9 mouse cellular contexts compared by ENCODE assay signal in the genomic region with DNA sequence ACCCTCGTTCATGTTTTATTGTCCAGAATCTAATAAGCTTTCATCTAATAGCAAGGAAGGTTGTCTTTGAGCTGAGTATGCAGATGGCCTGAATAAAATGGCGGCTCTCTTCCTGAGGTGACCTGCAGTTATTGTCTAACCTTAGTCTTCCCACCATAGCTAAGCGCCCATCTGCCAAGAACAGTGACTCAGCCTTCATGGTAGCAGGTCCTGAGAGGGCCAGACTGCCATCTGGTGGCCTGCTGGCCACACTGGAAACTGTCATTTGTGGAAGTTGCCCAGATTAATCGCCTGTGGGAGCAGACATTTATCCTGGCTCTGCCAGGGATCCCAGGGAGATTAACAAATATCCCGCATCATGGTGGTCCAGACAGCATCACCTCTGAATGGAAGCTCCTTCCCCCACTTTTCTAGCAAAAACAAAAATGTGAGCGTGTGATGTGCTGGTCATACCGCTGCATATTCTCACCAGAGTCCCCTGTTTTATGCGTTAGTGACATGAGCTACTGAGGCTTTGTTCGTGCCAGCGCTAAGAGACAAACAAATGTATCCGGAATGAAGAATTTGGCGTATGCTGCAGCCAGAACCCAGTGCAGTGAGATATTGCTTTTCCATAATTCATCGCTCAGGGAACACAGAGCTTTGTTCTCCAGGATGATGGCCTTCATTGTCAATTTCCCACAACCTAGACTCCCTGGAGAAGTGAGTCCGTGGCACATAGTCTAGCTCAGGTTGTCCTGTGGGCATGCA. TPM values are rescaled to one million over a fixed set of nuclear protein-coding genes. Genes with fewer than 3 reads are reported as not detected.
DNase-seq lines count a peak whose midpoint lies in the region; ATAC-seq lines count a peak whose summit lies in the region.
"Had no signal": no experiment of that assay in that cellular context is flagged by ENCODE, and none has a peak within 500 bp of the region (broad histone marks: within the 10 kb centered on the region; RNA-seq: fewer than 3 reads in every experiment).

No protein-coding gene starts in this region.

- WGBS in heart, embryonic 10.5 days: 58% methylated on average over 14 of the region's 14 CpGs
- 58% methylated on average over 14 of the region's 14 CpGs for WGBS in forebrain, embryonic 11.5 days

- ATAC-seq in forebrain, embryonic 11.5 days (replicated peaks; ENCODE audit: low FRiP score): no peak
- ATAC-seq in megakaryocyte-erythroid progenitor cell, adult 5-6 weeks (replicated peaks; ENCODE audit: low FRiP score, low TSS enrichment, poor library complexity, severe bottlenecking): peak; percentile 90

- DNase-seq in heart, adult 11 months: peak; percentile 97
- no peak for DNase-seq in heart, embryonic 10.5 days (ENCODE audit: low spot score)
- DNase-seq in brain, adult 2 months (ENCODE audit: low read depth, low spot score): peak; percentile 94
- peak; percentile 74 for DNase-seq in forebrain, embryonic 11.5 days (ENCODE audit: low spot score)
- peak; percentile 79 for DNase-seq in heart, postnatal 4 days
- peak; percentile 33 to 61 for DNase-seq in layer of hippocampus, postnatal 25 days (ENCODE audit: extremely low spot score in 1 of 2, low spot score in 1 of 2)
- DNase-seq in right cerebral cortex, postnatal 36 days (ENCODE audit: low spot score in 2 of 2): peak; percentile 53 to 59

- H3K9ac ChIP-seq in forebrain, embryonic 11.5 days (ENCODE audit: low read length): no peak overlapping the region
- H3K9ac ChIP-seq: limb, embryonic 13.5 days had no signal

- H3K4me1 ChIP-seq in heart, embryonic 10.5 days: no peaks in the 10 kb centered on the region
- no peaks in the 10 kb centered on the region; the same call in 1 of the 2 replicates for H3K4me1 ChIP-seq in forebrain, embryonic 11.5 days (replicated peaks; ENCODE audit: control insufficient read depth, insufficient read depth, low read length)
- H3K4me1 ChIP-seq: limb, embryonic 13.5 days had no signal

- H3K27me3 ChIP-seq in heart, embryonic 10.5 days (ENCODE audit: insufficient read depth, poor library complexity, severe bottlenecking): peaks cover 30% of the 10 kb centered on the region
- H3K27me3 ChIP-seq in forebrain, embryonic 11.5 days (ENCODE audit: control insufficient read depth, insufficient read depth, low read length): no peaks in the 10 kb centered on the region

- H3K4me2 ChIP-seq in forebrain, embryonic 11.5 days (ENCODE audit: low read depth, low read length, severe bottlenecking): no peak overlapping the region
- H3K4me2 ChIP-seq: limb, embryonic 13.5 days had no signal

- no peak overlapping the region for H3K4me3 ChIP-seq in heart, embryonic 10.5 days
- H3K4me3 ChIP-seq in forebrain, embryonic 11.5 days (ENCODE audit: low read depth, low read length): no peak overlapping the region
- H3K4me3 ChIP-seq: limb, embryonic 13.5 days had no signal

- H3K9me3 ChIP-seq in heart, embryonic 10.5 days: no peaks in the 10 kb centered on the region
- no peaks in the 10 kb centered on the region for H3K9me3 ChIP-seq in forebrain, embryonic 11.5 days (ENCODE audit: control insufficient read depth, low read length)
- H3K9me3 ChIP-seq: limb, embryonic 13.5 days had no signal

- no peak overlapping the region for H3K27ac ChIP-seq in heart, embryonic 10.5 days
- H3K27ac ChIP-seq in forebrain, embryonic 11.5 days (ENCODE audit: low read depth, low read length): no peak overlapping the region
- H3K27ac ChIP-seq: limb, embryonic 13.5 days had no signal

- no peaks in the 10 kb centered on the region for H3K36me3 ChIP-seq in heart, embryonic 10.5 days
- no peaks in the 10 kb centered on the region for H3K36me3 ChIP-seq in forebrain, embryonic 11.5 days (ENCODE audit: control insufficient read depth, insufficient read depth, low read length)
- H3K36me3 ChIP-seq: limb, embryonic 13.5 days had no signal

RNA-seq across cellular contexts. Expression of a gene that starts 11.5 kb away (rescaled TPM):
- polyA plus RNA-seq in heart, embryonic 10.5 days (2016; fragmentation: Nextera tagmentation; extraction: Ambion mirVana): 4.5 and 5.2 TPM in 2 replicates
- polyA plus RNA-seq in forebrain, embryonic 11.5 days (2014; fragmentation: Nextera tagmentation; extraction: Ambion mirVana): 1.9 and 2.2 TPM in 2 replicates
- total RNA-seq in heart, postnatal 4 days (2021): 1 to 10 TPM; 5.9 to 6.9 TPM
- total RNA-seq in layer of hippocampus, postnatal 25 days (2021): 1 to 10 TPM; 1.9 to 3.1 TPM
- total RNA-seq in megakaryocyte-erythroid progenitor cell, adult 5-6 weeks (2014; fragmentation: Nextera tagmentation): 2.6 TPM in 1 of 2 replicates, not detected in the other
- not detected in 2 replicates for total RNA-seq in megakaryocyte-erythroid progenitor cell, adult 5-6 weeks (2017)

RNA-seq across cellular contexts. Expression of a gene that starts 17.1 kb away (rescaled TPM):
- polyA plus RNA-seq in heart, embryonic 10.5 days (2016; fragmentation: Nextera tagmentation; extraction: Ambion mirVana): 0.16 TPM in 1 of 2 replicates, not detected in the other
- polyA plus RNA-seq in forebrain, embryonic 11.5 days (2014; fragmentation: Nextera tagmentation; extraction: Ambion mirVana): not detected in 2 replicates
- not detected for total RNA-seq in heart, postnatal 4 days (2021)
- total RNA-seq in layer of hippocampus, postnatal 25 days (2021): 10 to 100 TPM; 28.7 to 31.0 TPM
- total RNA-seq in megakaryocyte-erythroid progenitor cell, adult 5-6 weeks (2014; fragmentation: Nextera tagmentation): not detected in 2 replicates
- total RNA-seq in megakaryocyte-erythroid progenitor cell, adult 5-6 weeks (2017): not detected in 2 replicates
- polyA plus RNA-seq: limb, embryonic 13.5 days had no signal

RNA-seq across cellular contexts. Expression of a gene that starts 53.2 kb away (rescaled TPM):
- polyA plus RNA-seq in heart, embryonic 10.5 days (2016; fragmentation: Nextera tagmentation; extraction: Ambion mirVana): 27.8 and 42.2 TPM in 2 replicates
- 19.4 and 21.5 TPM in 2 replicates for polyA plus RNA-seq in forebrain, embryonic 11.5 days (2014; fragmentation: Nextera tagmentation; extraction: Ambion mirVana)
- total RNA-seq in heart, postnatal 4 days (2021): 100 to 1,000 TPM; 163 to 177 TPM
- 100 to 1,000 TPM; 222 to 256 TPM for total RNA-seq in layer of hippocampus, postnatal 25 days (2021)
- total RNA-seq in megakaryocyte-erythroid progenitor cell, adult 5-6 weeks (2014; fragmentation: Nextera tagmentation): 21.8 and 27.8 TPM in 2 replicates
- 20.6 and 38.0 TPM in 2 replicates for total RNA-seq in megakaryocyte-erythroid progenitor cell, adult 5-6 weeks (2017)

RNA-seq across cellular contexts. Expression of a gene that starts 55.2 kb away (rescaled TPM):
- polyA plus RNA-seq in heart, embryonic 10.5 days (2016; fragmentation: Nextera tagmentation; extraction: Ambion mirVana): 22.2 and 24.9 TPM in 2 replicates
- polyA plus RNA-seq in forebrain, embryonic 11.5 days (2014; fragmentation: Nextera tagmentation; extraction: Ambion mirVana): 18.6 and 21.1 TPM in 2 replicates
- total RNA-seq in heart, postnatal 4 days (2021): 10 to 100 TPM; 55.2 to 62.7 TPM
- total RNA-seq in layer of hippocampus, postnatal 25 days (2021): 10 to 100 TPM; 57.7 to 57.8 TPM
- 13.2 and 18.1 TPM in 2 replicates for total RNA-seq in megakaryocyte-erythroid progenitor cell, adult 5-6 weeks (2014; fragmentation: Nextera tagmentation)
- total RNA-seq in megakaryocyte-erythroid progenitor cell, adult 5-6 weeks (2017): 3.2 and 10.2 TPM in 2 replicates

Comparison
In these comparisons a context has a peak if more than half of its experiments do, and no peak if none do; other contexts are left out.
1. RNA of a gene that starts 17.1 kb away (total RNA-seq): 28.7 to 31.0 TPM in layer of hippocampus, postnatal 25 days; not detected in heart, postnatal 4 days and not detected in megakaryocyte-erythroid progenitor cell, adult 5-6 weeks; every median in the first group is over 10 times any median in the second.
2. RNA of a gene that starts 53.2 kb away (total RNA-seq): 222 to 256 TPM in layer of hippocampus, postnatal 25 days and 163 to 177 TPM in heart, postnatal 4 days; 20.6 to 38.0 TPM in megakaryocyte-erythroid progenitor cell, adult 5-6 weeks; every median in the first group is over 4 times any median in the second.